Mouse (Mus musculus): ENCODE measurements around the gene Cd93.

DNA sequence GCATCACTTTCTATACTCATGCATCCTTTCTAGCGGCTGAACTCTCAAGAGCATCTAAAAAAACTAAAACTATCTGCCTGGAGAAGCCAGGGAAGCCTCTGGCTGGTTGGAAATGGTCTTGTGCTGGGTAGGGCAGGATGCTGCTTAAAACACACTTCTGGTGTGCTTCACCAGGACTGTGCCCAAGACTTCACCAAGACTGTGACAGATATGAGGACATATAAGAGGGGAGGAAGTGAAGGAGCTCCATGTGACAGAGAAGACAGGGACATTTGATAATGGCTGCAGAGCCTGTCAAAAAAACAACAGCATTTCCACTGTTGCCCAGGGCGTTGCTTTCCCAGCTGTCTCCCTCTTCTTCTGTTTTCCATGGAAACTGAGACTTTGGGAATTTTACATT lies 34.0 kb upstream of the Cd93 start:
- TF ChIP-seq CTCF (IDR thresholded peaks at IDR 0.05; ENCODE audit: insufficient read depth, low read depth, low read length) (no peak), POLR2A (IDR thresholded peaks at IDR 0.05; ENCODE audit: insufficient read depth, low read depth, low read length) (no peak)
